Mouse (Mus musculus) ES-E14 (cell line): ENCODE data around the gene Tepsin.

Experiments used
- CHD2 ChIP-seq: IDR thresholded peaks from 2 replicates; pipeline ENCODE4 v1.6.1; 2014; ENCODE audit warnings: mild to moderate bottlenecking, low read depth, low read length, inconsistent platforms
- HCFC1 ChIP-seq: IDR thresholded peaks from 2 replicates; pipeline ENCODE4 v1.6.1; 2012; ENCODE audit warnings: low read length, inconsistent platforms, borderline replicate concordance; ENCODE audit not compliant: insufficient read depth
- MAFK ChIP-seq: IDR thresholded peaks from 2 replicates; pipeline ENCODE4 v1.6.1; 2014; ENCODE audit warnings: mild to moderate bottlenecking, low read depth, low read length, inconsistent platforms; ENCODE audit not compliant: insufficient read depth
- ZNF384 ChIP-seq: IDR thresholded peaks from 2 replicates; pipeline ENCODE4 v1.6.1; 2012; ENCODE audit warnings: low read depth, low read length, inconsistent platforms

- TF ChIP-seq CHD2 (no peak), MAFK (no peak), ZNF384 (no peak), HCFC1 (no peak)
Measured at GRCm38 (mm10) chr11:120112136-120112535, 13.6 kb upstream of the Tepsin start.
